Mouse (Mus musculus): Measurements from ENCODE around the gene Glis3. TPM values are rescaled to one million over a fixed set of nuclear protein-coding genes. Genes with fewer than 3 reads are reported as not detected.

Glis3 gene
- total and polyA plus RNA-seq, 3 experiments, result not detected

GRCm38 (mm10) chr19:28656882-28657281 is 23.0 kb downstream of the Glis3 start:
- H3K9ac ChIP-seq (ENCODE audit: control insufficient read depth, low read depth, low read length, poor library complexity, severe bottlenecking), result no peak overlapping the region
- H3K4me1 ChIP-seq (ENCODE audit: control insufficient read depth in 1 of 2, insufficient read depth in 2 of 2, low read length in 2 of 2), result no peaks in the 10 kb centered on the region
- H3K27ac ChIP-seq (ENCODE audit: control insufficient read depth, low read depth, low read length), result no peak overlapping the region
- H3K4me3 ChIP-seq (ENCODE audit: control insufficient read depth in 1 of 2, insufficient read depth in 1 of 2, low read depth in 2 of 2, low read length in 2 of 2), result no peak overlapping the region
- TF ChIP-seq TBP (IDR thresholded peaks at IDR 0.05; ENCODE audit: low read depth, low read length) (no peak), MYB (IDR thresholded peaks at IDR 0.05; ENCODE audit: low read depth, low read length) (no peak), USF2 (IDR thresholded peaks at IDR 0.05; ENCODE audit: borderline replicate concordance in 1 of 2, insufficient read depth in 1 of 2, low read depth in 1 of 2, low read length in 2 of 2) (no peak), SMC3 (IDR thresholded peaks at IDR 0.05; ENCODE audit: low read depth, low read length) (no peak), SIN3A (IDR thresholded peaks at IDR 0.05; ENCODE audit: low read length) (no peak), ZC3H11A (IDR thresholded peaks at IDR 0.05; ENCODE audit: low read depth, low read length) (no peak), POLR2AphosphoS2 (IDR thresholded peaks at IDR 0.05; ENCODE audit: low read length) (no peak), KAT2A (conservative IDR thresholded peaks at IDR 0.05; ENCODE audit: low read depth, low read length) (no peak), RAD21 (IDR thresholded peaks at IDR 0.05; ENCODE audit: low read depth, low read length) (no peak), TAL1 (IDR thresholded peaks at IDR 0.05; ENCODE audit: low read length) (no peak), MYC (IDR thresholded peaks at IDR 0.05; ENCODE audit: low read depth, low read length) (no peak), UBTF (IDR thresholded peaks at IDR 0.05; ENCODE audit: borderline replicate concordance, insufficient read depth, low read depth, low read length) (no peak), EP300 (IDR thresholded peaks at IDR 0.05; ENCODE audit: low read depth in 1 of 2, low read length in 2 of 2) (no peak), GABPA (IDR thresholded peaks at IDR 0.05; ENCODE audit: low read depth, low read length) (no peak), HCFC1 (IDR thresholded peaks at IDR 0.05; ENCODE audit: low read depth, low read length) (no peak), ETS1 (IDR thresholded peaks at IDR 0.05; ENCODE audit: low read depth, low read length) (no peak)
- DNase-seq (ENCODE audit: low read depth, low spot score), result no peak
- no peaks in the 10 kb centered on the region for H3K79me2 ChIP-seq (ENCODE audit: control insufficient read depth, insufficient read depth, low read length, poor library complexity)
- no peaks in the 10 kb centered on the region for H3K36me3 ChIP-seq (ENCODE audit: control insufficient read depth in 1 of 2, insufficient read depth in 2 of 2, low read length in 2 of 2)
- no peaks in the 10 kb centered on the region for H3K27me3 ChIP-seq (ENCODE audit: control insufficient read depth in 1 of 2, insufficient read depth in 2 of 2, low read length in 2 of 2)
- H3K9me3 ChIP-seq (replicated peaks; ENCODE audit: insufficient read depth, low read length), result no peaks in the 10 kb centered on the region

DNA sequence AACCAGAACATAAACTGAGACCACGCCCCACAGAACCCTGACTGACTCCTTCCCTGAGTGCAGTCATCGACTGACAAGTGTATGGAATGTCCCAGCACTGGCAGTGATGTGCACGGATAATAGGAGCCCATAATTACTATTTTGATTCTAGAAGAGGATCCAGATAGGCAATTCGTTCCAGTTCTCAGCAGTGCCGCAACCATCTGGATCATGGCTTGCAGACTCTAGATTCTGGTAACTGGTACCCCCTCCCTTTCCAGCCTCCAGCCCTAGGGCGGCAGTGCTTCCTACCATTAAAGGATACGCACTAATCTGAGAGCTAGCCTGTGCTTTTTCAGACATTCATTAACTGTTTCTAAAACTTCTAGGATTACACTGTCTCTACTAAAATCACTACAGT is 24.7 kb downstream of the Glis3 start:
- DNase-seq (ENCODE audit: low read depth, low spot score), result no peak
- no peaks in the 10 kb centered on the region for H3K4me1 ChIP-seq (ENCODE audit: control insufficient read depth in 1 of 2, insufficient read depth in 2 of 2, low read length in 2 of 2)
- TF ChIP-seq MAX (IDR thresholded peaks at IDR 0.05; ENCODE audit: low read length) (no peak), USF1 (IDR thresholded peaks at IDR 0.05; ENCODE audit: low read depth, low read length) (no peak), GABPA (IDR thresholded peaks at IDR 0.05; ENCODE audit: low read depth, low read length) (no peak), POLR2AphosphoS2 (IDR thresholded peaks at IDR 0.05; ENCODE audit: low read length) (no peak), BHLHE40 (IDR thresholded peaks at IDR 0.05; ENCODE audit: borderline replicate concordance, low read depth, low read length) (no peak), TCF12 (IDR thresholded peaks at IDR 0.05; ENCODE audit: low read depth, low read length) (no peak), MXI1 (IDR thresholded peaks at IDR 0.05; ENCODE audit: low read depth, low read length) (no peak), MAFK (IDR thresholded peaks at IDR 0.05; ENCODE audit: borderline replicate concordance, low read depth, low read length) (no peak)
- H3K9me3 ChIP-seq (replicated peaks; ENCODE audit: insufficient read depth, low read length), result no peaks in the 10 kb centered on the region
- H3K79me2 ChIP-seq (ENCODE audit: control insufficient read depth, insufficient read depth, low read length, poor library complexity), result no peaks in the 10 kb centered on the region
- H3K36me3 ChIP-seq (ENCODE audit: control insufficient read depth in 1 of 2, insufficient read depth in 2 of 2, low read length in 2 of 2), result no peaks in the 10 kb centered on the region
- H3K9ac ChIP-seq (ENCODE audit: control insufficient read depth, low read depth, low read length, poor library complexity, severe bottlenecking), result no peak overlapping the region
- no peaks in the 10 kb centered on the region for H3K27me3 ChIP-seq (ENCODE audit: control insufficient read depth in 1 of 2, insufficient read depth in 2 of 2, low read length in 2 of 2)
- H3K4me3 ChIP-seq (ENCODE audit: control insufficient read depth in 1 of 2, insufficient read depth in 1 of 2, low read depth in 2 of 2, low read length in 2 of 2), result no peak overlapping the region
- H3K27ac ChIP-seq (ENCODE audit: control insufficient read depth, low read depth, low read length), result no peak overlapping the region

Data from MEL (cell line).